Mouse (Mus musculus) cerebellum, postnatal 14 days (tissue): Measurements from ENCODE around the gene Prss22.

Experiments
- DNase-seq, 2 experiments: peaks; one replicate each; pipeline ENCODE4 v3.0.0; 2021; ENCODE audit warnings: mixed read lengths in 2 of 2

Prss22 gene

GRCm38 (mm10) chr17:23997901-23998300, at the start of gene Prss22:
Gene Prss22, minus strand, starts transcription at chr17:23998100.
- DNase-seq, result no peak

- no peak for DNase-seq
Measured at GRCm38 (mm10) chr17:24046026-24046425, 48.1 kb upstream of the Prss22 start.

- DNase-seq, result no peak
Measured at GRCm38 (mm10) chr17:24045608-24046007, 47.7 kb upstream of the Prss22 start.

- DNase-seq, result no peak
Measured at GRCm38 (mm10) chr17:24044482-24044881, 46.6 kb upstream of the Prss22 start.

- DNase-seq, result no peak
Measured at GRCm38 (mm10) chr17:24037844-24038243, 39.9 kb upstream of the Prss22 start, which contains the start of gene Prss27. Gene Prss27, plus strand, starts transcription at chr17:24038144.

GRCm38 (mm10) chr17:24037360-24037759, 39.5 kb upstream of the Prss22 start:
- no peak for DNase-seq

GRCm38 (mm10) chr17:24036954-24037353, 39.1 kb upstream of the Prss22 start:
- DNase-seq, result no peak

- no peak for DNase-seq
Measured at GRCm38 (mm10) chr17:24035087-24035486, 37.2 kb upstream of the Prss22 start.

- no peak for DNase-seq
Measured at GRCm38 (mm10) chr17:24030551-24030950, 32.7 kb upstream of the Prss22 start.

- no peak for DNase-seq
Measured at GRCm38 (mm10) chr17:24029477-24029876, 31.6 kb upstream of the Prss22 start.

GRCm38 (mm10) chr17:24021375-24022199, 23.7 kb upstream of the Prss22 start:
- DNase-seq, result no peak

GRCm38 (mm10) chr17:24020696-24021095, 22.8 kb upstream of the Prss22 start:
- no peak for DNase-seq

- DNase-seq, result peak; percentile 25 to 37
Measured at GRCm38 (mm10) chr17:24015727-24016126, 17.8 kb upstream of the Prss22 start.

- no peak for DNase-seq
Measured at GRCm38 (mm10) chr17:24014433-24014965, 16.6 kb upstream of the Prss22 start.

- no peak for DNase-seq
Measured at GRCm38 (mm10) chr17:24012921-24013320, 15.0 kb upstream of the Prss22 start.

- no peak for DNase-seq
Measured at GRCm38 (mm10) chr17:24009617-24010016, 11.7 kb upstream of the Prss22 start.

GRCm38 (mm10) chr17:24008105-24008504, 10.2 kb upstream of the Prss22 start:
- DNase-seq, result no peak

GRCm38 (mm10) chr17:24007391-24007790, 9.5 kb upstream of the Prss22 start:
- no peak for DNase-seq

- no peak for DNase-seq
Measured at GRCm38 (mm10) chr17:24006930-24007329, 9.0 kb upstream of the Prss22 start.

GRCm38 (mm10) chr17:24005049-24005448, 7.1 kb upstream of the Prss22 start:
- DNase-seq, result no peak

GRCm38 (mm10) chr17:24004071-24004665, 6.3 kb upstream of the Prss22 start:
- peak; percentile 67 to 69 for DNase-seq

GRCm38 (mm10) chr17:24000404-24000803, 2.5 kb upstream of the Prss22 start:
- peak; percentile 27 to 47 for DNase-seq

- no peak for DNase-seq
Measured at GRCm38 (mm10) chr17:23998383-23998782, 483 bp upstream of the Prss22 start.

GRCm38 (mm10) chr17:23995421-23995820, 2.5 kb downstream of the Prss22 start:
- no peak for DNase-seq
